Mouse (Mus musculus): ENCODE data around the gene Zmiz2. TPM values are rescaled to one million over a fixed set of nuclear protein-coding genes. Genes with fewer than 3 reads are reported as not detected.
"Not testable (repeated sequence)": the region's sequence is repeated elsewhere in the genome, so short reads cannot be mapped to it uniquely, and the experiment has no call there.

Gene Zmiz2
- polyA plus RNA-seq, 1 experiment from 2014 or later, result 19.3 TPM

DNA sequence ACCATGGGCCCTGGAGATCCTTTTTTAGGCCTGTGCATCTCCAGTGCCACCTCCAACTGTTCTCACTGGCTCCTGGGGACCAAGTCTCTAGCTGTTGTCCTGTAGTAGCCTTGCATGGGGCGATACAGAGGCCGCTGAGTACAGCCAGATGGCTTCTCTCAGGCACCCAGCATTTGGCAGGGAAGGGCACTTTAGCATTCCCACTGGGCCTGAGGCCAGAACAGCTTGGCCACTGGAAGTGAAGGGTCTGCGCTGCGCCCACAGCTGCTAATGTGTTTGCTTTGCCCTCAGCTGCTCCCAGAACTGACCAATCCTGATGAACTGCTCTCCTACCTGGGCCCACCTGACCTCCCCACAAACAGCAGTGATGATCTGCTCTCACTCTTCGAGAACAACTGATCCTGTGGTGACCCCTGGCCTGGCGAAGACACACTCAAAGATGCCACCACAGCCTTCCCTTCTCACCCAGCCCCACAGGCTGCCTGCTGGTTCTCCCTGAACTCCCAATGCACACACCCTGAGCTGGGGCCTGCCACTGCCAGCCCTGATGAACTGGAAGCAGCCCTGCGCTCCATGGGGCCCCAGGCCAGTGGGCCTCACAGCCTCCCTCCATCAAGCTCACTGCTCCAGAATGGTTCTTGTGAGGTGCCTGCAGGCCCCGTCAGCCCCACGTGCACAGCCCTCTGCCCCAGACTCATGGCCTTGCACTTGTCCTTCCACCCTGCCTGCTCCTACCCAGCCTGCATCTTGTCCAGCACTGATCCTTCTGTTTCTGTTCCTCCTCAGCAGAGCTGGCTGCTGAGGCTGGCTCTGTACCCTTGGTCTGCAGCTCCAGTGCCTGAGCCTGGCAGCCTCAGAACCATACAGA lies 16.1 kb downstream of the Zmiz2 start:
- Histone ChIP-seq H3K4me2 (replicated peaks; ENCODE audit: low read depth, low read length) (no peak overlapping the region), H3K9me3 (ENCODE audit: control insufficient read depth, low read length) (no peaks in the 10 kb centered on the region), H3K27ac (ENCODE audit: low read depth, low read length) (0 out of 2 replicates have a peak overlapping the region, but pooled peaks have one; percentile 49), H3K27me3 (ENCODE audit: control insufficient read depth, insufficient read depth, low read length) (no peaks in the 10 kb centered on the region), H3K9ac (ENCODE audit: low read depth, low read length) (no peak overlapping the region), H3K4me1 (replicated peaks; ENCODE audit: control insufficient read depth, insufficient read depth, low read length) (0 out of 2 replicates have a peak, but pooled peaks cover 2% of the 10 kb centered on the region), H3K36me3 (ENCODE audit: control insufficient read depth, insufficient read depth, low read length) (peaks cover 26% of the 10 kb centered on the region), H3K4me3 (ENCODE audit: low read depth, low read length) (no peak overlapping the region)
- ATAC-seq (ENCODE audit: low FRiP score) (no peak), DNase-seq (ENCODE audit: low spot score) (no peak)
- 87% methylated on average over 9 of the region's 9 CpGs for WGBS

- Histone ChIP-seq H3K27me3 (ENCODE audit: control insufficient read depth, insufficient read depth, low read length) (no peaks in the 10 kb centered on the region), H3K9ac (ENCODE audit: low read depth, low read length) (no peak overlapping the region), H3K27ac (ENCODE audit: low read depth, low read length) (peak overlapping the region; percentile 39; the same call in 1 of the 2 replicates), H3K4me3 (ENCODE audit: low read depth, low read length) (no peak overlapping the region), H3K4me1 (replicated peaks; ENCODE audit: control insufficient read depth, insufficient read depth, low read length) (0 out of 2 replicates have a peak, but pooled peaks cover 2% of the 10 kb centered on the region), H3K9me3 (ENCODE audit: control insufficient read depth, low read length) (no peaks in the 10 kb centered on the region), H3K36me3 (ENCODE audit: control insufficient read depth, insufficient read depth, low read length) (peaks cover 26% of the 10 kb centered on the region; the same call in 1 of the 2 replicates), H3K4me2 (replicated peaks; ENCODE audit: low read depth, low read length) (no peak overlapping the region)
- no peak for ATAC-seq (ENCODE audit: low FRiP score)
- DNase-seq (ENCODE audit: low spot score), result no peak
- 73% methylated on average over 4 of the region's 4 CpGs for WGBS
Measured at GRCm38 (mm10) chr11:6405591-6406081, 16.8 kb downstream of the Zmiz2 start.

DNA sequence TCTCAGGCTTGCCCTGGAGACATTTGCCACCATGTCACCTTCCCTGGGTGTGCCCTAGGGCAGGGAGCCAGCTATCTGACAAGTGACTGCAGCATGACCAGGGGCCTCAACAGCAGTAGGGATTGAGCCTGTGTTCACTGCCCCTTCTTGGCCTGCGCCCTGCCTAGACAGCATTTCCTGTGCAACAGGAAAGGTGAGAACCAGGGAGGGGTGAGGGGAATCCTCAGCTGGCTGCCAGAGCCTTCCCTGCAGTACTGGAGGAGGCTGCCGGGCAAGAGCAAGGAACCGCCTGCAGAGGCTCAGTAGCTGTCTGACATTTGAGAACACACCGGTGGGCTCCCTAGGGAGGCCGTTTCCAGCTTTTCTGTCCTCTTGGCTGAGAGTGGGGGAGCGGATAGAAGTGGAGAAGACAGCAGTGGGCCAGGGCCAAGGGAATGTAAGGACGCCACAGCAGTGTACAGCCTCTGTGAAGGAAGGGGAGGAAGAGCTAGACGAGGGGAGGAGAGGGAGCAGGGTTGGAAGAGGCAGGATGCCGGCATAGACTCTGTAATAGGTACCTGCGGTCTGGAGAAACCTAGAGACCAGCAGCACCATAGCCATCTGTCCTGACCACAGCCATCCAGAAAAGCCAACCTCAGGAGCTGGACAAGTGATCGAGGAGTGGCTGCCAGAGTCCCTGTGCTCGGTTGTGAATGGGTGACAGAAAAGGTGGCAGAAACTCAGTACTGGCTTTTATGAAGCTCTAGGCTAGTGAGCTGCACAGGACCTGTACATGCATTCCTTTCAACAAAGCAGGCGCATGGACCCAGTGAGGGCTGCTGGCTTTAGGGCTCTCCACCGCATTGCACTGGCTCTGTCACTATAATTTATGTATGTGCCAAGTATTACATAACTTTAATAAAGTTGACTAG lies 17.6 kb downstream of the Zmiz2 start:
- DNase-seq (ENCODE audit: low spot score) (no peak), ATAC-seq (ENCODE audit: low FRiP score) (peak; percentile 33; the same call in 1 of the 2 replicates)
- H3K36me3 ChIP-seq (ENCODE audit: control insufficient read depth, insufficient read depth, low read length), result peaks cover 21% of the 10 kb centered on the region; the same call in 1 of the 2 replicates
- H3K9me3 ChIP-seq (ENCODE audit: control insufficient read depth, low read length), result no peaks in the 10 kb centered on the region
- H3K9ac ChIP-seq (ENCODE audit: low read depth, low read length), result no peak overlapping the region
- 0 out of 2 replicates have a peak, but pooled peaks cover 2% of the 10 kb centered on the region for H3K4me1 ChIP-seq (replicated peaks; ENCODE audit: control insufficient read depth, insufficient read depth, low read length)
- 47% methylated on average over 14 of the region's 14 CpGs for WGBS
- no peak overlapping the region for H3K4me3 ChIP-seq (ENCODE audit: low read depth, low read length)
- H3K27me3 ChIP-seq (ENCODE audit: control insufficient read depth, insufficient read depth, low read length), result no peaks in the 10 kb centered on the region
- H3K4me2 ChIP-seq (replicated peaks; ENCODE audit: low read depth, low read length), result no peak overlapping the region
- H3K27ac ChIP-seq (ENCODE audit: low read depth, low read length), result peak overlapping the region; percentile 39; the same call in 1 of the 2 replicates

- Histone ChIP-seq H3K9me3 (ENCODE audit: control insufficient read depth, low read length) (no peaks in the 10 kb centered on the region), H3K4me3 (ENCODE audit: low read depth, low read length) (no peak overlapping the region), H3K4me2 (replicated peaks; ENCODE audit: low read depth, low read length) (no peak overlapping the region), H3K36me3 (ENCODE audit: control insufficient read depth, insufficient read depth, low read length) (peaks cover 21% of the 10 kb centered on the region; the same call in 1 of the 2 replicates), H3K27me3 (ENCODE audit: control insufficient read depth, insufficient read depth, low read length) (no peaks in the 10 kb centered on the region), H3K4me1 (replicated peaks; ENCODE audit: control insufficient read depth, insufficient read depth, low read length) (0 out of 2 replicates have a peak, but pooled peaks cover 2% of the 10 kb centered on the region), H3K27ac (ENCODE audit: low read depth, low read length) (no peak overlapping the region), H3K9ac (ENCODE audit: low read depth, low read length) (no peak overlapping the region)
- ATAC-seq (ENCODE audit: low FRiP score) (no peak), DNase-seq (ENCODE audit: low spot score) (no peak)
- 80% methylated on average over 3 of the region's 3 CpGs for WGBS
Measured at GRCm38 (mm10) chr11:6407162-6407621, 18.3 kb downstream of the Zmiz2 start.

GRCm38 (mm10) chr11:6410050-6410602 lies 21.3 kb downstream of the Zmiz2 start:
- Histone ChIP-seq H3K27me3 (ENCODE audit: control insufficient read depth, insufficient read depth, low read length) (no peaks in the 10 kb centered on the region), H3K9ac (ENCODE audit: low read depth, low read length) (no peak overlapping the region), H3K4me3 (ENCODE audit: low read depth, low read length) (no peak overlapping the region), H3K9me3 (ENCODE audit: control insufficient read depth, low read length) (no peaks in the 10 kb centered on the region), H3K4me2 (replicated peaks; ENCODE audit: low read depth, low read length) (no peak overlapping the region), H3K36me3 (ENCODE audit: control insufficient read depth, insufficient read depth, low read length) (peaks cover 6% of the 10 kb centered on the region; the same call in 1 of the 2 replicates), H3K27ac (ENCODE audit: low read depth, low read length) (no peak overlapping the region), H3K4me1 (replicated peaks; ENCODE audit: control insufficient read depth, insufficient read depth, low read length) (0 out of 2 replicates have a peak, but pooled peaks cover 5% of the 10 kb centered on the region)
- ATAC-seq (ENCODE audit: low FRiP score) (no peak), DNase-seq (ENCODE audit: low spot score) (no peak)
- 51% methylated on average over 5 of the region's 5 CpGs for WGBS

GRCm38 (mm10) chr11:6410755-6411154 lies 21.9 kb downstream of the Zmiz2 start:
- not testable (repeated sequence) for H3K36me3 ChIP-seq (ENCODE audit: control insufficient read depth, insufficient read depth, low read length); H3K4me2 ChIP-seq (replicated peaks; ENCODE audit: low read depth, low read length); H3K4me1 ChIP-seq (replicated peaks; ENCODE audit: control insufficient read depth, insufficient read depth, low read length); H3K4me3 ChIP-seq (ENCODE audit: low read depth, low read length); ATAC-seq (ENCODE audit: low FRiP score); H3K27ac ChIP-seq (ENCODE audit: low read depth, low read length); H3K9ac ChIP-seq (ENCODE audit: low read depth, low read length); H3K9me3 ChIP-seq (ENCODE audit: control insufficient read depth, low read length); H3K27me3 ChIP-seq (ENCODE audit: control insufficient read depth, insufficient read depth, low read length); DNase-seq (ENCODE audit: low spot score)
- 89% methylated on average over 5 of the region's 5 CpGs for WGBS

GRCm38 (mm10) chr11:6411684-6412083 lies 22.8 kb downstream of the Zmiz2 start:
- Histone ChIP-seq H3K36me3 (ENCODE audit: control insufficient read depth, insufficient read depth, low read length) (no peaks in the 10 kb centered on the region), H3K27me3 (ENCODE audit: control insufficient read depth, insufficient read depth, low read length) (no peaks in the 10 kb centered on the region), H3K4me2 (replicated peaks; ENCODE audit: low read depth, low read length) (no peak overlapping the region), H3K4me3 (ENCODE audit: low read depth, low read length) (no peak overlapping the region), H3K4me1 (replicated peaks; ENCODE audit: control insufficient read depth, insufficient read depth, low read length) (0 out of 2 replicates have a peak, but pooled peaks cover 3% of the 10 kb centered on the region), H3K9ac (ENCODE audit: low read depth, low read length) (no peak overlapping the region), H3K27ac (ENCODE audit: low read depth, low read length) (no peak overlapping the region), H3K9me3 (ENCODE audit: control insufficient read depth, low read length) (no peaks in the 10 kb centered on the region)
- WGBS, result 8% methylated on average over 5 of the region's 5 CpGs
- DNase-seq (ENCODE audit: low spot score) (peak; percentile 92), ATAC-seq (ENCODE audit: low FRiP score) (no peak)

- Histone ChIP-seq H3K9me3 (ENCODE audit: control insufficient read depth, low read length) (no peaks in the 10 kb centered on the region), H3K27ac (ENCODE audit: low read depth, low read length) (no peak overlapping the region), H3K9ac (ENCODE audit: low read depth, low read length) (no peak overlapping the region), H3K4me2 (replicated peaks; ENCODE audit: low read depth, low read length) (no peak overlapping the region), H3K27me3 (ENCODE audit: control insufficient read depth, insufficient read depth, low read length) (no peaks in the 10 kb centered on the region), H3K4me1 (replicated peaks; ENCODE audit: control insufficient read depth, insufficient read depth, low read length) (0 out of 2 replicates have a peak, but pooled peaks cover 3% of the 10 kb centered on the region), H3K36me3 (ENCODE audit: control insufficient read depth, insufficient read depth, low read length) (no peaks in the 10 kb centered on the region), H3K4me3 (ENCODE audit: low read depth, low read length) (no peak overlapping the region)
- no peak for DNase-seq (ENCODE audit: low spot score)
- ATAC-seq (ENCODE audit: low FRiP score), result no peak
- 94% methylated on average over 8 of the region's 12 CpGs for WGBS
Measured at GRCm38 (mm10) chr11:6413264-6413663, 24.4 kb downstream of the Zmiz2 start.
